Mouse (Mus musculus) cerebellum, postnatal 25 days (tissue): ENCODE data around the gene Macrod2.

Source experiments
- DNase-seq, 2 experiments: peaks; one replicate each; pipeline ENCODE4 v3.0.0; 2021; ENCODE audit warnings: mixed read lengths in 2 of 2

Gene Macrod2

DNA sequence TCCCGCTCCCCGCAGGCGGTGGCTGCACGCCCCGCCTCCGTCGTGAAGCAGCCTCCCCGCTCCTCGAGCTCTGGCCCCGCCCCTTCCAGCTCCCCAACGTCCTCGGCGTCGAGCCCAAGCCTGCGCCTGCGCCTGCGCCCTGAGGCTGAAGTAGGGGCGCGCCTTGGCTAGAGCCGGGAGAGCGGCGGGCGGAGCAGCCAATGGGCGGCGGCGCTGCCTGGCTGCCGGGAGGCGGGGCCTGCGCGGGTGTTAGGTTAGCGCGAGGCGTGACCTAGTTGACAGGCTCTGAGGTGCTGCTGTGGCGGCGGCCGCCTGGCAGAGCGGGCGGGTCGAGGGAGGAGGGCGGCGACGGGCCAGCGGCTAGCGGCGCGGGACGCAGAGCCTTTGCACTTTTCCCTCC is at the start of gene Macrod2:
Gene Macrod2 (plus strand): TSS at position 131 of the 400 bp plus-strand sequence.
- peak; percentile 99 to 100 for DNase-seq

DNA sequence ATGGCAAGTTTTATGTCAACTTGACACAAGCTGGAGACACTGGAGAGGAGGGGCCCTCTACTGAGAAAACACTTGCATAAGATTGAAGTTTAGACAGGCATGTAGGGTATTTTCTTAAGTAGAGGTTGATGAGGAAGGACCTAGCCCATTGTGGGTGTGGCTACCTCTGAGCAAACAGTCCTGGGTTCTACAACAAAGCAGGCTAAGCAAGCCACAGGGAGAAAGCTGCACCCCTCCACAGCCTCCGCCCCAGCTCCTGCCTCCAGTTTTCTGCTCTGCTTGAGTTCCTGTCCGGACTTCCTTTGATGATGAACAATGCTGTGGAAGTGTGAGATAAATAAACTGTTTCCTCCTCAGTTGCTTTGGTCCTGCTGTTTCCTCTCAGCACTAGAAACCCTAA is 35.2 kb upstream of the Macrod2 start:
- no peak for DNase-seq

DNA sequence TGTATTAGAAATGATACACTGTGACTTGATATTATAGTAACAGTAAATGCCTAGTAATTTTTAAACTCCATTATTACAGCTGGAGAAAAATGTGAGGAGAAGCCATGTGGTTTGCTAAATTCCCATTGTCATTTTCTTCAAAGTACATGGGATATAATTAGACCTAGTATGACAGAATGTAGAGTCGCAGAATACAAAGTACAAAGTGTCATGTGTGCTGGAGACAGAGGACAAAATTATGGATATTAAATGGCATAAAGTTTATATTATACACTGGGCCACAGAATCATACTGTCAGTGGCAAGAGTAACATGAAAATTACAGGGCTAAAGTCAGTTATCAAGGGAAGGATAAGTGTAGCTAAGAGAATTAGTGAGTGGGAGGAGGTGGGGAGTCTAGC is 30.3 kb upstream of the Macrod2 start:
- no peak for DNase-seq

DNA sequence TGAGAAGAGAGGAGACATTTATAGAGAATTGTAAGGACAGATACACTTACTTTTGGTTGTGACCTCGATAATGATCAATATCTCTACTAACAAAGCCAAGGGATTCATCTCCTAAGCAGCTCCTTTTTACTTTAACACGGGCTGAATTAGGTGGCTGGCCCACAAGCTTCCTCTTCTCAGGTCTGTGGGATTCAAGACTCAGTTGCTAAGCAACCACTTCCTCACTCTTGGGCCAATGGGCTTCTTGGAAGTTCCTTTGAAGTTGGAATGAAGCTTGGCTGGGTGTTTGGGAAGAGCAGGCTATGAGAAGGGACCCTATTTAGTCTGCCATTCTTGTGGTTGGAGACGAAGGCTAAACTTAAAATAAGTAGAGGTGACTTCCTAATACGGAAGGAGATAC is 5.6 kb upstream of the Macrod2 start, which contains the start of gene Sel1l2:
Gene Sel1l2 (minus strand): TSS at position 182 of the 400 bp plus-strand sequence.
- no peak for DNase-seq

DNA sequence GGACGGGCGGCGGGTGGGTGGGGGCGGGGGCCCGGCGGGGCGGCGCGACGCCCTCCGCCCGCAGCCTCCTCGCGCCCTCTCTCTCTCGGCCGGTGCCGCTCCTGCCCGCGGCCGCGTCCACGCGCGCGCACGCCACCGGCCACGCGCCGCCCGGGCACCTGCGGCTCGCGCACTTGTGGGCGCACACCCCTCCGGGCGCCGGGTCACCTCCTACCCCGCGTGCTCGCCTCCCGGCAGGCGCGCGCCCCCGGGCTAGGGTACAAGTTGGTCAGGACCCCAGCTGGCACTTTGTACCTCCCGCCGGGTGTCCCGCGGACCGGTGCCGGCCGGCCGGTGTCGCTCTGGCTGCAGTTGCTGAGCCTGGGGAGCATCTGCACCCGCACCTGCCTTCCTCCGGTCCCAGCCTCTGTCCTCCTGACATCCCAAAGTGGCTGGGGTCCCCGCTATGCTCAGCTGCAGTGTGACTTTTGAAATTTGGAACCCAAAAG is 679 bp downstream of the Macrod2 start:
- DNase-seq, result peak; percentile 69 to 79

DNA sequence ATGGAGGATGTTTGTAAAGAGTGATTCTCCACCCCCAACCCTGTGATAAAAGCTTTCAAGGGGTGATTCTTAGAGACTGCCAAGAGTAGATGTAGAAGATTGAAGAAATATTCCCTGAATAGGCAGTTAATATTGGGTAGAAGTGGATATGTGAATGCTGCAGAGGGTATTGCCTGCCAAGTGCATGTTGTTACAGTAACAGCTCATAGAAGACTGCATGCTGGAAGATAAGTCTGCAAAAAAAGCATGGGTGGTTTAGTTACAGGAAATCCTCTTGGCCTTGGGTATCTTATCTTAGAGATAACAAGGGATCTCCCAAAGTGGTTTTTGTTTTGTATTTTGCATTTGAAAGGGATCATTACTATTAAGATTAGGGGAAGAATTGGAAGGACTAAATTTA is 30.7 kb downstream of the Macrod2 start:
- DNase-seq, result no peak

DNA sequence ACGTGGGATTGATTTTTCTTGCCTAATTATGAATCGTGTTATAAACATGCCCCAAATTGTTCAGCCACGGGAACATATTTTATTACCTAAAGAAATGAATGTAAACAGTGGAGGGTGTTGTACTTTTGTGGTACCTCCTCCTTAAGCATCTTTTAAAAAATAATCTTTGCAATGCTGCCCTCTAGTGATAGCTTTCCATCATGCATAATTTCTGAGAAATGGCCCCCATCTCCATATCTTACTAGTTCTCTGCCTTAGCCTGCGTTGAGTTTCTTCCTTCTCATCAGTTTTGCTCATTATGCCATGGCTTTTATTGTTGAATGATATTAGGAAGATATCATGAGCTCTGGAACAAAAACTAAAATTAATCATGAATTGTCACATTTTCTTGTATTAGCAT is 32.2 kb downstream of the Macrod2 start:
- DNase-seq, result peak in 1 of 2 experiments; percentile 12

DNA sequence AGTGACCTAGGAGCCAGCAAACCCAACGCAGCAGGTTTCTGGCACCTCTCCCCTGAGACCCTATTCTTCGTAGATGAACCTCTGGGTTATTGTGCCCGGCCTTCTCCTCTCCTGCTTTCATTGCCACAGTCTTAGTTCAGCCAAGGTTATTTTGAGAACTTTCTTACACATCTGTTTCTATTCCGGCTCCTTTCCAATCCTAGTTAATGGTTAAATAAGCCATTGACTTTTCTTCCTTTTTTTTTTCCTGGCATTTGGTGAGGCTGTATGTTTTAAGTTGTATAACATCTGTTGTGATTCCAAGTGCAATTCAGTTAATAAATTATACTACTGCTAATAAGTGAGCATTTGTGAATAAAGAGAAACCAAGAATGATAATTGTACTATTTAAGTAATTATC is 44.0 kb downstream of the Macrod2 start:
- no peak for DNase-seq

DNA sequence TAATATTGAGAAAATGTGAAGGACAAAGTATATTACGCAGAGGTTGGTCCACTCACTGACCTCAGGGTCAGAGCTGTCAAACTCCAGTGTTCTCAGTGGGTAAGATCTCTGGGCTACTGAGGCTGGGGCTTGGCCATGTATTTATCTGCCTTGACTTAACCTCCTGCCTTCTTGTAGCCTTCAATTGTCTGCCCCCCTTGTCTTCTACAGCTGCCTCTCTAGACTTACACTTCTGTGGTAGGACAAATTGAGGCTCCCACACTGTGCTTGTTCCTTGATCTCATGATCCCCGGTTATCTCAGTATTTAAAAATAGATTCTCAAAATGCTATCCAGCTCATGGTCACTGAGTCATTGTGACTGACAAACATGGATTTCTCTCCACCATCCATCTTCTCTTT is 53.5 kb downstream of the Macrod2 start:
- no peak for DNase-seq

DNA sequence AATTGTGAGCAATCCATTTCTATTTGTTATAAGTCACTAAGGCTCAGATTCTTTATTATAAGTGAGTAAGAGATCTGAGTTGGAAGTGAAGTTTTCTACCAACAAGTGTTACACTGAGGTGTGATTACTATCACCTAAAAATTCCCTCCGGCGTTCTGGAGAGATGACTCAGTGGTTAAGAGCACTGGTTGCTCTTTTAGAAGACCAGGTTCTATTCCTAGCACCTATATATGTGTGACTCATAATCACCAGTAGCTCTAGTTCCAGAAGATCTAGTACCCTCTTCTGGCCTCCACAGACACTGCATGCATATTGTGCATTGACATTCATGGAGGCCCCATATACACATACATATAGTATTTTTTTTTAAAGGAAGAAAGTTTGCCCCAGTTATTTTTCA is 80.7 kb downstream of the Macrod2 start:
- DNase-seq, result no peak

DNA sequence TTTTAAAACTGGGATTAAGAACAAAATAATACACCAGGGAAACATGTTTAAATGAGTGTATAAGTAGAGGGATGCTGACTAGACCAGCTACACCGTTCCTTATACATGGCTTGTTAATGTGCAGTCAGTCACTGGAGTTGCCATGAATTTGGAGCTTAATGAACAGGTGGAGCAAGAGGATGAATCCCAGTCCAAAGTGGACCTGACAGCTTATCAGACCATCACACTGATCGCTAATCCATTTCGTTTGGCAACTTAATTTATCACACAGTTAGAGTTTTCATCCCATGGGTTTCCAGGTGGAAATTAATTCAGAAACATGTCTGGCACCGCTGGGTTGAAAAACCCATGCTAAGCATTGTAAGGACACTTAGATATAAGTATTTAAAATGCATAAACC is 81.8 kb downstream of the Macrod2 start:
- no peak for DNase-seq

DNA sequence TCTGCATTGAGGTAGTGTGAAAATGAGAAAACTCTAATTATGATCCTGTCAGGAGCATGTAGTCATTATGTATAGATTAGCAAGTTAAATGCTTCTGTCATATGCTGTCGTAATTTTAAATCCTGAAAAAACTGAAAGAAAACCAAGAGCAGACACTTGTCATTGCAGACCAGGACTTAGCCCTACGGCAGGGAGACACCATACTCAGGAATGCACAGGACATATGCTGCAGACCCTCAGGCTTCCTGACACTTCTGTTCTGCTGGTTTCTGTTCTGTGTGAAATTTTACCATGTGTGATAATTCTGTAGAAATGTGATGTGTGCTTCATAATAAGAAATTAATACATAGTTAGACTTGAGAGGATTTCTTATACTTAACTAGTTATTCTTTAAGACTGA is 87.5 kb downstream of the Macrod2 start:
- DNase-seq, result no peak

DNA sequence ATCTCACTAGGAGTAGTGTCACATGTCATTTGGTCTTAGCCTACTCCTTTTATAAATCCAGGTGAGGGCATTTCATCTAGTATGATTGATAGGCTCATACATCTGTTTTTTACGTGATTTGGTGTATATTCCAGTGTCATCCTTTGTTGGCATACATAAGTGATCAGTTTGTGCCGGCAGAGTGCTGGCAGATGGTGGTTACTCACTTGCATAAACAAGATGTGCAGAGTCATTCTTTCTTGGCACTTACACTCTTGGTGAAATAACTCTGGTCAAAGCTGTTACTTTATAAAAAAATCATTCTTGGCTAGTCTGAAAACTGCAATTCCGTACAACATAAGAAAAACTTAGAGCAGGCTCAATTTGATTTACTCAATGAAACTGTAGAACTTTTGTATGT is 102.6 kb downstream of the Macrod2 start:
- DNase-seq, result peak in 1 of 2 experiments; percentile 17

DNA sequence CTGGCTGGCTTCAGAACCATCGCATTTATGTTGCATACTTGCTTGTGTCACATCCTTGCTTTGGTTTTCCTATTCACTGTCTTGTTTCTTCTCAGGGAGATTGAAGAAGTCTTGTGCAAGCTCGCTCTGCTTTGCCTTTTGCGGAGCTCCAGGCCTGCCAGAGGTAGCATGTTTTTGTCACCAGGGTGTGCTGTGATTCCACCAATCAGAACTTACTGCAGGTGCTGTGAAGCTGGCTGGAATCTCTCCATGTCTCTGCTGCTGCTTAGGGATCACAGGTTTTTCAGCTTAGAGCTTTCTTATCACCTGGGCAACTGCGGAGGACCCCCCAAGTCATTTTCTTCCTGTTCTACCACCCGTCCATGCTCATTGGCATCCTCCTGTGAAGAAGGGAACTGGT is 105.8 kb downstream of the Macrod2 start:
- peak; percentile 72 to 77 for DNase-seq

DNA sequence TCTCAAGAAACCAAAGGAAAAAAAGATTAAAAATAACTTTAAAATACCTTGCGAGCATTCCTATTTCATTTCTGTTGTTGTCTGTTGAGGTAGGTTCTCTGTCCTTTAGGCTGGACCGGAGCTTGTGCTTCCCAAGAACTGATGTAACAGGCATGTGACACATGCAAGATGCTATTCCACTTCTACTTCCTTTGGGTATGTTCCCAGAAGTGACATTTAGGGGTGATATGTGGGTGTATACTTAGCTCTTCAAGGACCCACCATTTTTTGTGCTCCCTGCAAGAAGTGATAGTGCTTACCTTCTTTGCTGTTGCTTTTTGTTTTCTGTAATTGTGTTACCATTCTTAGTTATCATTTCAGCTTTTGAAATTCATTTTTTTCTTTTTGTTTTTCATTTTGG is 126.4 kb downstream of the Macrod2 start:
- DNase-seq, result no peak

DNA sequence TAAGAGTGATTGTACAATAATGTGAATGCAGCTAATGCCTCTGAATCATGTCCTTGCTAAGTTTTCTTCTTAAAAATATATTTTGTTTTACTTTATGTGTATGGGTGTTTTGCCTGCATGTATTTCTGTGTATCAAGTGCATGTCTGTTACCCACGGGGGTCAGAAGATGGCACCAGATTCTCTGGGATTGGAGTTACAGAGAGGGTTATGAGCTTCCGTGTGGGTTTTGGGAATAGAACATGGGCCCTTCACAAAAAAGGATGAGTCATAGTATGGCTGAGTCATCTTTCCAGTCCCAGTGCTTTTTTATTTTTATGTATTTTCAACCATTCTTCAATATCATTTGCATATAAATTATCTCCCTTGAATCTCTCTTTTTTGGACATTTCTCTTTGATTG is 135.1 kb downstream of the Macrod2 start:
- peak in 1 of 2 experiments; percentile 10 for DNase-seq

DNA sequence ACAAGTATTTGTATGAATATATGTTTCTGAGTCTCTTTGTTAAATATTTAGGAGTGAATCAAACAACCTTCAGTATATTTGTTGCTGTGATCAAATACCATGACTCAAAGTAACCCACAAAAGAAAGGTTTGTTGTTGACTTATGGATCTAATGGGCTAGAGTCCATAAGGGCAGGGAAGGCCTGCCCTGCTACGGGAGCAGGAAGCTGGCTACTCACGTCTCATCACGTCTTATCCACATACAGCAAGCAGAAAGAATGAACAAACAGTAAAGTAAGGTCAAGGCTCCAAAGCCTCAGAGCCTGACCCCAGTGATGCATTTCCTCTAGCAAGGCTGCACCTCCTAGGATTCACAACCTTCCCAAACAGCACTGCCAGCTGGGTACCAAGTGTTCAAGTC is 136.9 kb downstream of the Macrod2 start:
- DNase-seq, result no peak

DNA sequence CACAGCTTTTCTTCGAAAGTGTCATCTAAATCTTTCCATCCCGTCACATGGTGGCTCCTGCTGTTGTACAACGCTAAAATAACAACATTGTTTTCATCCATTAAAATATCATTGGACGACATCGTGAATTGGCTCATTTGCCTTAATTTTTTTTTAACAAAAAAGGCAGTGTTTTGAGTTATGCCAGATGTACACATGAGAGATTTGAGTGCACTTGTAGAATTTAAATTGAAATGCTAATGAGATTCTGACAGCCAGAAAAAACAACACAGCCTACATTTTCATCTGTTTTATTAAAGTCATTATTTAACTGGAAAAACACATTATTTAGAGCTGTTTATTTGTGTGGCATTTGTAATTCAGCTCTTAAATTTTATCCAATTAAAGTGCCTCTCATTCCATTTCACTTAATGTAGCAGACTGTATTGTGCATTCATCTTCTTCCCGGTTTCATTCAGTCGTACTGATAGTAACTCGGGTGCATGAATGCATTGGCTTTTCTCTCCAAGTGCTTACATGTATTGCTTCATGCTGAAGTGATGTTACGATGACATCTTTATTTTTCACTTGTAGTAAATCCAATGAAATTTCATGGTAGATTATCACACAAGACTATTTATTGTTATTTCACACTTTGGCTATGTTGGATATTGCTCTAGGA is 137.9 kb downstream of the Macrod2 start:
- DNase-seq, result no peak

DNA sequence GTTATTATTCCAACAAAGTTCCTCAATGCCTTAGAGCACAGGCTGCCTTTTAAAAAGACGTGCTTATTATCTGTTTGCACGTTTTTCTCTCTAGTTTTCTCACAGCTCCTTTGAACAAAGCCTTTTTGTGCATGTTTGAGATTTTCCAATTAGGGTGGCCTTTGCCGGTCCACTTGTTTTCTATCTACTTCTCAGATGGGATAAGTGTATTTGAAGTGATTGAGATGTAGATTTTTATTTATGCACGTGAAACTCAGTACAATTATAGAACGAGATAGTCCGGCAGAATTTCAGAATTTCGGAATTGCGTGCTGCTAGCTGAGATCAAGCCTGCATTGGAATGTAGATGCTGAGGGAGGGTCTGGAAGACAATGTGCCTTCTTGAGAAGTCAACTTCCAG is 138.5 kb downstream of the Macrod2 start:
- DNase-seq, result no peak

DNA sequence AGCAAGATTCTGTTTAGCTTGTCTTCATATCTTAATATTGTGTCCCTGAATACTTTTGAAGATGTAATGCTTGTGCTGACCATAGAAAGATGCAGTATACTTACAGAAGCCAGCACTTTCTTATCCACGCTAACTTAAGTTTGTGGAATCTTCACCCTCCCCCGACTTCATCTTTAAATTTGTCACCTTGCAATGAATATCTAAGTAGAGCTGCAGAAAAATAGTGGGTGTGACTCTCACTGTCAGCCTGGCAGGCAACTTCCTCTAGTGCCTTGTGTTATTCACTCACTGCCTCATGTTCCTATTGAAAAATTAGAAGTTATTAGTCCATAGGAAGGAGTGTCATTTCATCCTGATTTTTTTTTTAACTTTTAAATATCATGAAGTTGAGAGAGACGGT is 139.5 kb downstream of the Macrod2 start:
- no peak for DNase-seq

DNA sequence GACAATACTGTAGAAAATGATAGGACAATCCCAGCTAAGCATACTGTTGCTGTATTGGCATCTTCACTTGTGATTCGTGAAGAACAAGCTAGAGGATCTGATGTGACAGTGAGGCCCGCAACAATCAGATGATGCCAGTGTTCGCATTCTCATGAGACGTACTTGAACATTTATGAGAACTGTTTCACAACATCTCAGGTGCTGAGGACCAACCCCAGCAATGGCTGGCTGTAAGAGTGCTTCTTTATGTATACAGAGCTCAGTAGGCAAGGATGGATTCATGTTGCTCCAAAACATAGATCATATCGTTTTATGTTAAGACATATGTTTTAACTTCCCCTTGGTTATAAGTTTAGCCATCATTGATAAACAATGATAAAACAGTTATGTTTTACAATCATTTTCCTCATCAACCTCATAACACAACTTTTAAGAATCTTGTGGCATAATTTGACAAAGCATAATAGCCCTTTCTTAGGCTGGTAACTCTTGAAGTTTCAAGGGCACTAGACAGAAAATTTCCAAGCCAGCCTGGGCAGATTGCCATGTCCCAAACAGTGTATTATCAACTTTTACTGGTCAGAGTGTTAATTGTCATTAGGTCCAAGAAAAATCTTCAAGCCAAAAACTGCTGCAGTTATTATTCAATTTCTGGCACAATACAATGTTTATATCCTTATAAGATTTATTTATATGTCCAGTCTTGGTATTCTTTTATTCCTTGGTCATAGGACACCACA is 140.9 kb downstream of the Macrod2 start:
- DNase-seq, result no peak

DNA sequence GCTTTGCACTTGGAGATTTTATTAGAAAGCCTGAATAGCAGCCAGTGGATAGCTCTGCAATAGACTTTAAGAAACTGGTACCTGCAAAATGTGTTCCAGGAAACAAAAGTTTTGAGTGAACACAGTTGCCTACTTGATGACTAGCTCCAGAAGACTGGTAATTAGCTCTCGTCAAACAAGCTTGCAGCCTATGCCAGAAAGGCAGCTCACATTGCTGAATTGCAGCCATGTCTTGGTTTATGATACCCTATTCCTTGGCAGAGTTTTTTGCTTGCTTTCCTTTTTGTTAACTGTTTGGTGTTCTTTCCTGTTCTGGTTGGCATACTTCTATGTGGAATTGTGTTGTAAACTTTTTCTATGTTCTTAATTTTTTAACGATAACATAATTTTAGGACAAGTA is 154.2 kb downstream of the Macrod2 start:
- no peak for DNase-seq

DNA sequence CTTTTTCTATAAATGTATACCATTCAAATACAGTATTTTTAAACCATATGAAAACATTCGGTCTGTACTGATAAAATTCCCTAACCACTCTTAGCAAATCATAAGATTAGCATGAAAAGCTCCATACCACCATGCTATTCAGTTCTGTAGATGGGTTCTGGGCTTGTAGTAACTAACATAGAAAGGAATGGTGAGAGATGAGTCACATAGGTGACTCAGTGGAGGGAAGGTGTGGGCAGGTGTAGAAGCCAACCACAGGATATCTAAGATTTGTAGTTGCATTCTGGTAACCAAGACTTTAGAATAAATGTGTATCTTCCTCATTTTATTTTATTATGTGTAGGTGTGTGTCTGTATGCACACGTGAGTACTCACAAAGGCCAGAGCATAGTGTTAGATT is 166.3 kb downstream of the Macrod2 start:
- DNase-seq, result no peak

DNA sequence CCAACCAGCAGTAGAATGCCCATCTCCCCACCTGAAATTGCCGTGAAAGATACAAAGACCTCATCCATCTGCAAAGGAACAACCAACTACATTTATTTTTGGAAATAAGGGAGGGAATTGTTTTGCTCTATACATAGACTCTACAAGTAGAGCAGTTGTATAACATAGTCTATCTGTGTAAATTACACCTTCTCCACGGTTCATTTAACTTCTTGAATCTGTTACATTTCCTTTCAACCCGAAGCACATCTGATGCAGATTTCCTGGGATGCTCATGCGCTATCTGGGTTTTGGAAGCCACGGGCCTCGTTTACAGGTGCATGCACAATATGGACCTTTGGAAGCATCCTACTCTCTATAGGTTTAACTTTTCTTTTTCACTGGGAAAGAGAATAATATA is 175.8 kb downstream of the Macrod2 start:
- DNase-seq, result no peak
